Mouse (Mus musculus) liver, embryonic 14.5 days (tissue): ENCODE data around the gene Cap2. TPM values are rescaled to one million over a fixed set of nuclear protein-coding genes. Genes with fewer than 3 reads are reported as not detected.

ENCODE experiments used
- ATAC-seq: fragments of 200-750 bp; cut with Nextera tagmentation; 2 replicates; pipeline ENCODE4 v1.8.0; 2017; ENCODE audit warnings: moderate number of reproducible peaks, mild to moderate bottlenecking, moderate library complexity; ENCODE audit not compliant: insufficient read depth
- DNase-seq, 3 experiments: peaks; one replicate each; pipeline ENCODE4 v3.0.0-alpha.2; 2012 to 2013; ENCODE audit warnings: low read depth in 3 of 3, low spot score in 3 of 3
- H3K27ac ChIP-seq: fragments of 300-500 bp; sonication (generic); 2 replicates; pipeline ENCODE4 v1.5.1; 2014; ENCODE audit warnings: moderate library complexity, mild to moderate bottlenecking, control low read depth, inconsistent platforms
- H3K27me3 ChIP-seq: fragments of 300-500 bp; sonication (generic); 2 replicates; pipeline ENCODE4 v1.6.1; 2014; ENCODE audit warnings: mild to moderate bottlenecking, low read length, moderate library complexity; ENCODE audit not compliant: control insufficient read depth, insufficient read depth
- H3K36me3 ChIP-seq: fragments of 300-500 bp; sonication (generic); replicated peaks from 2 replicates; pipeline ENCODE4 v1.6.1; 2014; ENCODE audit warnings: low read depth; ENCODE audit not compliant: control insufficient read depth, insufficient read depth
- H3K4me1 ChIP-seq, 2 experiments: fragments of 200-500 bp in 1 of 2; fragments of 300-500 bp in 1 of 2; sonication (generic) in 1 of 2; replicated peaks; 2 replicates each; pipeline ENCODE4 v1.6.1; 2012 to 2014; ENCODE audit warnings: antibody characterized with exemption in 1 of 2, inconsistent platforms in 1 of 2, low read length in 1 of 2; ENCODE audit not compliant: control insufficient read depth in 2 of 2, insufficient read depth in 2 of 2
- H3K4me2 ChIP-seq: fragments of 300-500 bp; sonication (generic); 2 replicates; pipeline ENCODE4 v1.6.1; 2014; ENCODE audit warnings: low read depth, mild to moderate bottlenecking, control low read depth, moderate library complexity
- H3K4me3 ChIP-seq, 2 experiments: fragments of 200-500 bp in 1 of 2; fragments of 300-500 bp in 1 of 2; sonication (generic) in 1 of 2; 2 replicates each; pipeline ENCODE4 v1.5.1; 2012 to 2014; ENCODE audit warnings: low read depth in 2 of 2, low read length in 2 of 2, mild to moderate bottlenecking in 2 of 2, control low read depth in 1 of 2, inconsistent platforms in 1 of 2, moderate library complexity in 1 of 2; ENCODE audit not compliant: insufficient read depth in 1 of 2
- H3K9ac ChIP-seq: fragments of 300-500 bp; sonication (generic); replicated peaks from 2 replicates; pipeline ENCODE4 v1.6.1; 2014; ENCODE audit warnings: mild to moderate bottlenecking, control low read depth, moderate library complexity
- H3K9me3 ChIP-seq: fragments of 300-500 bp; sonication (generic); 2 replicates; pipeline ENCODE4 v1.6.1; 2016; ENCODE audit warnings: low read length, mixed read lengths; ENCODE audit not compliant: control insufficient read depth
- CTCF ChIP-seq: IDR thresholded peaks from 2 replicates; pipeline ENCODE4 v1.5.1; 2016; ENCODE audit warnings: antibody characterized with exemption, low read depth, control low read depth
- EP300 ChIP-seq: IDR thresholded peaks from 2 replicates; pipeline ENCODE4 v1.6.1; 2016; ENCODE audit warnings: antibody characterized with exemption, low read depth
- WGBS: fragments of 180-500 bp; shearing (Covaris S2); extraction: QIAGEN DNeasy Blood & Tissue Kit; methylation state at CpG from one replicate; pipeline ENCODE4 v1.1.7; 2014; ENCODE audit not compliant: insufficient replicate concordance; 5-methylcytosine and 5-hydroxymethylcytosine counted together
- polyA plus RNA-seq, 2 experiments: library from polyadenylated mRNA; depleted of rRNA in 1 of 2; stranded (reverse) in 1 of 2; unstranded in 1 of 2; fragments of >200 nt; fragmentation: Nextera tagmentation in 1 of 2; extraction: Ambion mirVana in 1 of 2; gene quantifications; 2 replicates each; pipeline versions ENCODE4 v1.2.1 to v1.2.3; 2012 to 2014

Cap2 gene
- polyA plus RNA-seq, 2 experiments: 0.55 TPM

- no peaks in the 10 kb centered on the region for H3K9me3 ChIP-seq
- ATAC-seq (no peak), DNase-seq (no peak)
- 63% methylated on average over 6 of the region's 6 CpGs for WGBS
- H3K4me2 ChIP-seq: no peak overlapping the region
- H3K9ac ChIP-seq: no peak overlapping the region
- H3K27me3 ChIP-seq: no peaks in the 10 kb centered on the region
- no peak overlapping the region for H3K27ac ChIP-seq
- TF ChIP-seq CTCF: no peak
- no peaks in the 10 kb centered on the region for H3K4me1 ChIP-seq
- no peaks in the 10 kb centered on the region for H3K36me3 ChIP-seq
- H3K4me3 ChIP-seq: no peak overlapping the region
Measured at GRCm38 (mm10) chr13:46544608-46545007, 43.0 kb downstream of the Cap2 start.

- ATAC-seq (no peak), DNase-seq (no peak)
- Histone ChIP-seq H3K36me3 (no peaks in the 10 kb centered on the region), H3K9me3 (no peaks in the 10 kb centered on the region), H3K9ac (no peak overlapping the region), H3K4me3 (no peak overlapping the region), H3K4me1 (no peaks in the 10 kb centered on the region), H3K27me3 (no peaks in the 10 kb centered on the region), H3K27ac (no peak overlapping the region), H3K4me2 (no peak overlapping the region)
- 59% methylated on average over 9 of the region's 9 CpGs for WGBS
- TF ChIP-seq CTCF: no peak
Measured at GRCm38 (mm10) chr13:46545081-46545480, 43.4 kb downstream of the Cap2 start.

GRCm38 (mm10) chr13:46546846-46547245 is 45.2 kb downstream of the Cap2 start:
- H3K4me2 ChIP-seq: no peak overlapping the region
- no peaks in the 10 kb centered on the region for H3K4me1 ChIP-seq
- WGBS: 71% methylated on average over 4 of the region's 4 CpGs
- H3K4me3 ChIP-seq: no peak overlapping the region
- DNase-seq (no peak), ATAC-seq (no peak)
- H3K9me3 ChIP-seq: no peaks in the 10 kb centered on the region
- H3K27me3 ChIP-seq: no peaks in the 10 kb centered on the region
- no peak overlapping the region for H3K27ac ChIP-seq
- H3K36me3 ChIP-seq: no peaks in the 10 kb centered on the region
- TF ChIP-seq CTCF (no peak), EP300 (no peak)
- no peak overlapping the region for H3K9ac ChIP-seq

GRCm38 (mm10) chr13:46547253-46547652 is 45.6 kb downstream of the Cap2 start:
- ATAC-seq (no peak), DNase-seq (no peak)
- Histone ChIP-seq H3K9me3 (no peaks in the 10 kb centered on the region), H3K9ac (no peak overlapping the region), H3K27ac (no peak overlapping the region), H3K4me1 (no peaks in the 10 kb centered on the region), H3K36me3 (no peaks in the 10 kb centered on the region), H3K27me3 (no peaks in the 10 kb centered on the region), H3K4me2 (no peak overlapping the region), H3K4me3 (no peak overlapping the region)
- TF ChIP-seq EP300: no peak
- TF ChIP-seq CTCF: no peak
- WGBS: 22% methylated on average over 1 of the region's 1 CpGs

- H3K9ac ChIP-seq: no peak overlapping the region
- no peak for ATAC-seq
- no peak for TF ChIP-seq EP300
Measured at GRCm38 (mm10) chr13:46548132-46548531, 46.5 kb downstream of the Cap2 start.

GRCm38 (mm10) chr13:46548600-46549179 is 47.0 kb downstream of the Cap2 start:
- ATAC-seq: no peak
- TF ChIP-seq CTCF (no peak), EP300 (no peak)
- Histone ChIP-seq H3K27me3 (no peaks in the 10 kb centered on the region), H3K9me3 (no peaks in the 10 kb centered on the region), H3K4me3 (no peak overlapping the region), H3K27ac (no peak overlapping the region), H3K4me1 (no peaks in the 10 kb centered on the region), H3K36me3 (no peaks in the 10 kb centered on the region), H3K9ac (no peak overlapping the region), H3K4me2 (no peak overlapping the region)
- DNase-seq: no peak
- 59% methylated on average over 5 of the region's 5 CpGs for WGBS

More at GRCm38 (mm10) chr13:46548132-46548531, 46.5 kb downstream of the Cap2 start:
- Histone ChIP-seq H3K27ac (no peak overlapping the region), H3K27me3 (no peaks in the 10 kb centered on the region), H3K4me2 (no peak overlapping the region), H3K36me3 (no peaks in the 10 kb centered on the region), H3K4me1 (no peaks in the 10 kb centered on the region), H3K4me3 (no peak overlapping the region), H3K9me3 (no peaks in the 10 kb centered on the region)
- no peak for DNase-seq
- 65% methylated on average over 8 of the region's 8 CpGs for WGBS
